Comparison of ENCODE assay signal across 17 mouse cellular contexts in genomic region chr4:27520295-27520694, GRCm38 (mm10).
"Had no signal": no experiment of that assay in that cellular context is flagged by ENCODE, and none has a peak within 500 bp of the region (broad histone marks: within the 10 kb centered on the region; RNA-seq: fewer than 3 reads in every experiment).

No protein-coding gene starts in this region.

- H3K4me3 ChIP-seq: limb, embryonic 15.5 days; liver, embryonic 12.5 days; megakaryocyte, embryonic 14.5 days; neural tube, embryonic 12.5 days had no signal

- H3K9me3 ChIP-seq: limb, embryonic 15.5 days; liver, embryonic 12.5 days; megakaryocyte, embryonic 14.5 days; neural tube, embryonic 12.5 days had no signal

- H3K27me3 ChIP-seq: limb, embryonic 15.5 days; liver, embryonic 12.5 days; megakaryocyte, embryonic 14.5 days; neural tube, embryonic 12.5 days had no signal

- H3K4me1 ChIP-seq: limb, embryonic 15.5 days; liver, embryonic 12.5 days; megakaryocyte, embryonic 14.5 days; neural tube, embryonic 12.5 days had no signal

- H3K9ac ChIP-seq: limb, embryonic 15.5 days; liver, embryonic 12.5 days; liver, embryonic 14.5 days; lung, embryonic 14.5 days; neural tube, embryonic 12.5 days had no signal

- H3K36me3 ChIP-seq: limb, embryonic 15.5 days; liver, embryonic 12.5 days; neural tube, embryonic 12.5 days had no signal

- DNase-seq: lung, adult 18-20 months; lung, embryonic 14.5 days; lung, postnatal 14 days; lung, postnatal 36 days; right cerebral cortex, adult 18-20 months; right cerebral cortex, postnatal 25 days; right cerebral cortex, postnatal 4 days; spleen, adult 18-20 months; thymus, adult 18-20 months; thymus, postnatal 14 days; thymus, postnatal 36 days had no signal

- H3K27ac ChIP-seq: limb, embryonic 15.5 days; liver, embryonic 12.5 days; liver, embryonic 14.5 days; macrophage; neural tube, embryonic 12.5 days had no signal

- ATAC-seq: liver, embryonic 12.5 days had no signal

- H3K4me2 ChIP-seq: limb, embryonic 15.5 days; liver, embryonic 12.5 days; lung, embryonic 14.5 days; neural tube, embryonic 12.5 days had no signal
